Comparison of ENCODE assay signal across 8 mouse cellular contexts in genomic region chr2:152707627-152708026, GRCm38 (mm10). TPM values are rescaled to one million over a fixed set of nuclear protein-coding genes. Genes with fewer than 3 reads are reported as not detected.
DNase-seq lines count a peak whose midpoint lies in the region; ATAC-seq lines count a peak whose summit lies in the region.

No protein-coding gene starts in this region.

- H3K27ac ChIP-seq in brown adipose tissue, adult 24 weeks (replicated peaks; ENCODE audit: low read depth, low read length), result peak overlapping the region; percentile 99
- peak overlapping the region; percentile 79 for H3K27ac ChIP-seq in forebrain, embryonic 11.5 days (ENCODE audit: low read depth, low read length)
- peak overlapping the region; percentile 92 for H3K27ac ChIP-seq in heart, embryonic 13.5 days (replicated peaks)
- H3K27ac ChIP-seq in liver, embryonic 12.5 days, result peak overlapping the region; percentile 72
- peak overlapping the region; percentile 76 for H3K27ac ChIP-seq in neural tube, embryonic 14.5 days (ENCODE audit: low read depth, low read length)

- no peaks in the 10 kb centered on the region for H3K27me3 ChIP-seq in forebrain, embryonic 11.5 days (ENCODE audit: control insufficient read depth, insufficient read depth, low read length)
- H3K27me3 ChIP-seq in heart, embryonic 13.5 days (replicated peaks), result no peaks in the 10 kb centered on the region
- H3K27me3 ChIP-seq in liver, embryonic 12.5 days (replicated peaks), result no peaks in the 10 kb centered on the region
- no peaks in the 10 kb centered on the region for H3K27me3 ChIP-seq in neural tube, embryonic 14.5 days (ENCODE audit: control insufficient read depth, insufficient read depth, low read length)

- peaks cover 30% of the 10 kb centered on the region for H3K4me1 ChIP-seq in brown adipose tissue, adult 24 weeks (ENCODE audit: control insufficient read depth, insufficient read depth, insufficient read length, low read length)
- H3K4me1 ChIP-seq in forebrain, embryonic 11.5 days (replicated peaks; ENCODE audit: control insufficient read depth, insufficient read depth, low read length), result peaks cover 16% of the 10 kb centered on the region; the same call in 1 of the 2 replicates
- H3K4me1 ChIP-seq in heart, embryonic 13.5 days, result peaks cover 33% of the 10 kb centered on the region
- peaks cover 38% of the 10 kb centered on the region for H3K4me1 ChIP-seq in liver, embryonic 12.5 days
- peaks cover 11% of the 10 kb centered on the region; the same call in 1 of the 2 replicates for H3K4me1 ChIP-seq in neural tube, embryonic 14.5 days (ENCODE audit: control insufficient read depth, insufficient read depth, low read length)

- H3K9me3 ChIP-seq in forebrain, embryonic 11.5 days (ENCODE audit: control insufficient read depth, low read length), result no peaks in the 10 kb centered on the region
- no peaks in the 10 kb centered on the region for H3K9me3 ChIP-seq in heart, embryonic 13.5 days
- no peaks in the 10 kb centered on the region for H3K9me3 ChIP-seq in liver, embryonic 12.5 days (replicated peaks)
- no peaks in the 10 kb centered on the region for H3K9me3 ChIP-seq in neural tube, embryonic 14.5 days (ENCODE audit: control insufficient read depth, low read length)

- peak overlapping the region; percentile 80 for H3K4me2 ChIP-seq in forebrain, embryonic 11.5 days (ENCODE audit: low read depth, low read length, severe bottlenecking)
- peak overlapping the region; percentile 73 for H3K4me2 ChIP-seq in heart, embryonic 13.5 days
- H3K4me2 ChIP-seq in liver, embryonic 12.5 days, result peak overlapping the region; percentile 72
- peak overlapping the region; percentile 42 for H3K4me2 ChIP-seq in neural tube, embryonic 14.5 days (ENCODE audit: low read depth, low read length)

- peak; percentile 80 for DNase-seq in 3T3-L1 (ENCODE audit: low read depth, low spot score)
- DNase-seq in forebrain, embryonic 11.5 days (ENCODE audit: low spot score), result peak; percentile 93
- DNase-seq in kidney, postnatal 10 days, result peak; percentile 97
- peak; percentile 95 for DNase-seq in urinary bladder, postnatal 14 days (ENCODE audit: low spot score)

- peaks cover 8% of the 10 kb centered on the region; the same call in 1 of the 2 replicates for H3K36me3 ChIP-seq in forebrain, embryonic 11.5 days (ENCODE audit: control insufficient read depth, insufficient read depth, low read length)
- peaks cover 47% of the 10 kb centered on the region for H3K36me3 ChIP-seq in heart, embryonic 13.5 days
- peaks cover 50% of the 10 kb centered on the region for H3K36me3 ChIP-seq in liver, embryonic 12.5 days
- peaks cover 32% of the 10 kb centered on the region for H3K36me3 ChIP-seq in neural tube, embryonic 14.5 days (ENCODE audit: control insufficient read depth, insufficient read depth, low read length)

- 7% methylated on average over 31 of the region's 31 CpGs for WGBS in forebrain, embryonic 11.5 days
- WGBS in heart, embryonic 13.5 days, result 2% methylated on average over 31 of the region's 31 CpGs
- 31% methylated on average over 31 of the region's 31 CpGs for WGBS in liver, embryonic 12.5 days (ENCODE audit: insufficient replicate concordance)
- 4% methylated on average over 25 of the region's 31 CpGs for WGBS in neural tube, embryonic 14.5 days

- peak overlapping the region; percentile 55 for H3K4me3 ChIP-seq in brown adipose tissue, adult 24 weeks (ENCODE audit: insufficient read depth, low read depth, low read length)
- H3K4me3 ChIP-seq in forebrain, embryonic 11.5 days (ENCODE audit: low read depth, low read length), result peak overlapping the region; percentile 41
- peak overlapping the region; percentile 53 for H3K4me3 ChIP-seq in heart, embryonic 13.5 days
- H3K4me3 ChIP-seq in liver, embryonic 12.5 days, result peak overlapping the region; percentile 49
- peak overlapping the region; percentile 29 for H3K4me3 ChIP-seq in neural tube, embryonic 14.5 days (ENCODE audit: low read depth, low read length)

- H3K9ac ChIP-seq in forebrain, embryonic 11.5 days (ENCODE audit: low read length), result peak overlapping the region; percentile 60
- peak overlapping the region; percentile 86 for H3K9ac ChIP-seq in heart, embryonic 13.5 days
- peak overlapping the region; percentile 53 for H3K9ac ChIP-seq in liver, embryonic 12.5 days
- H3K9ac ChIP-seq in neural tube, embryonic 14.5 days (replicated peaks; ENCODE audit: low read depth, low read length), result peak overlapping the region; percentile 59

- peak; percentile 94 for ATAC-seq in forebrain, embryonic 11.5 days (replicated peaks; ENCODE audit: low FRiP score)
- ATAC-seq in heart, embryonic 13.5 days (ENCODE audit: extremely low read depth, insufficient number of reproducible peaks, low FRiP score, low TSS enrichment), result peak; percentile 79
- ATAC-seq in liver, embryonic 12.5 days, result peak; percentile 77
- ATAC-seq in neural tube, embryonic 14.5 days (ENCODE audit: low read depth), result peak; percentile 90

RNA-seq across cellular contexts. Expression of gene Mcts2, which starts 20.8 kb away (rescaled TPM):
- polyA plus RNA-seq in brown adipose tissue, adult 24 weeks (2012; ENCODE audit: insufficient read depth, insufficient read length, missing spikeins), result 42.0 and 42.5 TPM in 2 replicates
- polyA plus RNA-seq in forebrain, embryonic 11.5 days (2014; fragmentation: Nextera tagmentation; extraction: Ambion mirVana), result 37.9 and 39.5 TPM in 2 replicates
- polyA plus RNA-seq in heart, embryonic 13.5 days (2015; fragmentation: Nextera tagmentation; extraction: Ambion mirVana), result 23.0 and 25.3 TPM in 2 replicates
- 26.4 and 27.2 TPM in 2 replicates for polyA plus RNA-seq in liver, embryonic 12.5 days (2016; fragmentation: Nextera tagmentation; extraction: Ambion mirVana)
- 40.2 and 43.8 TPM in 2 replicates for polyA plus RNA-seq in neural tube, embryonic 14.5 days (2014; fragmentation: Nextera tagmentation; extraction: Ambion mirVana)

RNA-seq across cellular contexts. Expression of gene Id1, which starts 28.4 kb away (rescaled TPM):
- 48.0 and 59.8 TPM in 2 replicates for polyA plus RNA-seq in brown adipose tissue, adult 24 weeks (2012; ENCODE audit: insufficient read depth, insufficient read length, missing spikeins)
- polyA plus RNA-seq in forebrain, embryonic 11.5 days (2014; fragmentation: Nextera tagmentation; extraction: Ambion mirVana), result 51.1 and 53.1 TPM in 2 replicates
- 56.7 and 58.8 TPM in 2 replicates for polyA plus RNA-seq in heart, embryonic 13.5 days (2015; fragmentation: Nextera tagmentation; extraction: Ambion mirVana)
- 28.1 and 30.6 TPM in 2 replicates for polyA plus RNA-seq in liver, embryonic 12.5 days (2016; fragmentation: Nextera tagmentation; extraction: Ambion mirVana)
- 49.9 and 50.4 TPM in 2 replicates for polyA plus RNA-seq in neural tube, embryonic 14.5 days (2014; fragmentation: Nextera tagmentation; extraction: Ambion mirVana)

RNA-seq across cellular contexts. Expression of gene H13, which starts 38.4 kb away (rescaled TPM):
- 54.9 and 59.2 TPM in 2 replicates for polyA plus RNA-seq in brown adipose tissue, adult 24 weeks (2012; ENCODE audit: insufficient read depth, insufficient read length, missing spikeins)
- 110 and 112 TPM in 2 replicates for polyA plus RNA-seq in forebrain, embryonic 11.5 days (2014; fragmentation: Nextera tagmentation; extraction: Ambion mirVana)
- 81.9 and 84.7 TPM in 2 replicates for polyA plus RNA-seq in heart, embryonic 13.5 days (2015; fragmentation: Nextera tagmentation; extraction: Ambion mirVana)
- polyA plus RNA-seq in liver, embryonic 12.5 days (2016; fragmentation: Nextera tagmentation; extraction: Ambion mirVana), result 57.5 and 59.1 TPM in 2 replicates
- polyA plus RNA-seq in neural tube, embryonic 14.5 days (2014; fragmentation: Nextera tagmentation; extraction: Ambion mirVana), result 156 and 160 TPM in 2 replicates

RNA-seq across cellular contexts. Expression of gene Cox4i2, which starts 46.3 kb away (rescaled TPM):
- 6.3 and 8.7 TPM in 2 replicates for polyA plus RNA-seq in brown adipose tissue, adult 24 weeks (2012; ENCODE audit: insufficient read depth, insufficient read length, missing spikeins)
- polyA plus RNA-seq in forebrain, embryonic 11.5 days (2014; fragmentation: Nextera tagmentation; extraction: Ambion mirVana), result 4.6 and 5.5 TPM in 2 replicates
- 11.8 and 13.4 TPM in 2 replicates for polyA plus RNA-seq in heart, embryonic 13.5 days (2015; fragmentation: Nextera tagmentation; extraction: Ambion mirVana)
- 2.5 and 3.4 TPM in 2 replicates for polyA plus RNA-seq in liver, embryonic 12.5 days (2016; fragmentation: Nextera tagmentation; extraction: Ambion mirVana)
- polyA plus RNA-seq in neural tube, embryonic 14.5 days (2014; fragmentation: Nextera tagmentation; extraction: Ambion mirVana), result 3.6 and 4.5 TPM in 2 replicates

Comparison
In these comparisons a context has a peak if more than half of its experiments do, and no peak if none do; other contexts are left out.
1. Peak in every context shown above with its lines: DNase-seq, ATAC-seq, H3K4me3 ChIP-seq and H3K27ac ChIP-seq.